Mouse (Mus musculus): ENCODE measurements around the gene Prr5l. TPM values are rescaled to one million over a fixed set of nuclear protein-coding genes. Genes with fewer than 3 reads are reported as not detected.

Prr5l gene
- polyA plus RNA-seq, 1 experiment from 2014 or later: 5.6 TPM

DNA sequence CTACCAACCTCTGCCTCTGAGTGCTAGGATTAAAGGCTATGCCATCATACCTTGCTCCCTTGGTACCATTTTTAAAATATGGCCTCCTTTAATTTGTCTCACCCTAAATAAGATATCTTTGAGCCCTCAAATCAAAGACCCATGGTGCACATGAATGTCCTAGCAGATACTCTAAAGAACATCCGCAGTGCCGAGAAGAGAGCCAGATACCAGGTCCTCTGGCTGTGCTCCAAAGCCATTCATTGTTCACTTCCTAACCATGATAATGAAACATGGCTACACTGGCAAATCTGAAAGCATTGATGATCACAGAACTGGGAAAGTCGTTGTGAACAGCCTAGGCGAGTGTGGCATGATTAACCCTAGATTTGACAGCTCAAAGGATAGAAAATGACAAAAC is 189.8 kb downstream of the Prr5l start:
- ATAC-seq (ENCODE audit: low read depth): no peak
- H3K4me2 ChIP-seq: no peak overlapping the region
- no peaks in the 10 kb centered on the region for H3K4me1 ChIP-seq (replicated peaks)
- no peak overlapping the region for H3K4me3 ChIP-seq
- no peaks in the 10 kb centered on the region for H3K9me3 ChIP-seq
- no peak overlapping the region for H3K9ac ChIP-seq
- H3K36me3 ChIP-seq: peaks cover 71% of the 10 kb centered on the region
- no peak overlapping the region for H3K27ac ChIP-seq (replicated peaks)
- H3K27me3 ChIP-seq: no peaks in the 10 kb centered on the region
- WGBS: 64% methylated on average over 4 of the region's 4 CpGs

DNA sequence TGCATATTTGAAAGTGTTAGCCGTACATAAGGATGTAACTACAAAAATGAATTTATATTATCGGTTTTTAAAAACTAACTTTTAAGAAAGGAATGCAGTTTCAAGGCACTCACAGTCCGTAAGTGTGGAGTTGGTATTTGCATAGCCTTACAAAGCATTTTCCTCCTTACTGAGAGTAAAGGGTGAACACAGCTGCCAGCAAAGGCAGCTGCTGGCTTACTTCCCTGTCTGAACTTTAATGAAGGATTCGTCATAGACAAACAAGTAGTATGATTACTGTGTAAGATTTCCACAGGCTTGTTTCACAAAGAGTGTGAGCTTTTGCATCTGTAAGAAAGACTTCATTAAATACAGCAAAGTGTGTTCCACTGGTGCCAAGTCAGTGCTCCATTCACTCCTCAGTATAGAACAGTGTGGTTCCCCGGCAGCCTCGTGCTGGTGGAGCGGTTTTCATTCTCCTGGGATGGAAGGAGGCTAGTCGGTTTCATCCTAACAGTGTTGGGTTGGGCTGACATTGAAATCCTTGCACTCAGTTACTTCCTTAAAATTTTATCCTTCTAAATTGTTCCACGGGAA is 192.5 kb downstream of the Prr5l start:
- WGBS: 91% methylated on average over 9 of the region's 9 CpGs
- H3K4me3 ChIP-seq: no peak overlapping the region
- H3K4me1 ChIP-seq (replicated peaks): no peaks in the 10 kb centered on the region
- no peaks in the 10 kb centered on the region for H3K27me3 ChIP-seq
- no peak for ATAC-seq (ENCODE audit: low read depth)
- H3K9me3 ChIP-seq: no peaks in the 10 kb centered on the region
- no peak overlapping the region for H3K9ac ChIP-seq
- no peak overlapping the region for H3K4me2 ChIP-seq
- peaks cover 71% of the 10 kb centered on the region for H3K36me3 ChIP-seq
- no peak overlapping the region for H3K27ac ChIP-seq (replicated peaks)

- peaks cover 74% of the 10 kb centered on the region for H3K36me3 ChIP-seq
- 84% methylated on average over 5 of the region's 5 CpGs for WGBS
- H3K4me1 ChIP-seq (replicated peaks): no peaks in the 10 kb centered on the region
Measured at GRCm38 (mm10) chr2:101688011-101688410, 194.8 kb downstream of the Prr5l start.

DNA sequence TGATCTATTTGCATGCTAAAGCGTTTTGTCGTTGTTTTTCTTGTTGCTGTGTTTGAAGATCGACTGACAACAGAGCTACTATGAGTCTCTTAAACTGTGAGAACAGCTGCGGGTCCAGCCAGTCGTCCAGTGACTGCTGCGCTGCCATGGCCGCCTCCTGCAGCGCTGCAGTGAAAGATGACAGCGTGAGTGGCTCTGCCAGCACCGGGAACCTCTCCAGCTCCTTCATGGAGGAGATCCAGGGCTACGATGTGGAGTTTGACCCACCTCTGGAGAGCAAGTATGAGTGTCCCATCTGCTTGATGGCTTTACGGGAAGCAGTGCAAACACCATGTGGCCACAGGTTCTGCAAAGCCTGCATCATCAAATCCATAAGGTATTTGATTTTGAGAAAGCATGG is 198.4 kb downstream of the Prr5l start:
- Histone ChIP-seq H3K4me2 (no peak overlapping the region), H3K27ac (replicated peaks) (no peak overlapping the region), H3K4me1 (replicated peaks) (peaks cover 13% of the 10 kb centered on the region), H3K36me3 (peaks cover 43% of the 10 kb centered on the region), H3K27me3 (no peaks in the 10 kb centered on the region), H3K9ac (no peak overlapping the region), H3K4me3 (no peak overlapping the region), H3K9me3 (no peaks in the 10 kb centered on the region)
- 90% methylated on average over 12 of the region's 12 CpGs for WGBS
- ATAC-seq (ENCODE audit: low read depth): no peak

More at GRCm38 (mm10) chr2:101688011-101688410, 194.8 kb downstream of the Prr5l start:
- no peak overlapping the region for H3K4me3 ChIP-seq
- no peaks in the 10 kb centered on the region for H3K27me3 ChIP-seq
- H3K9me3 ChIP-seq: no peaks in the 10 kb centered on the region
- no peak; the same call in 1 of the 2 replicates for ATAC-seq (ENCODE audit: low read depth)
- no peak overlapping the region for H3K9ac ChIP-seq
- H3K27ac ChIP-seq (replicated peaks): no peak overlapping the region
- no peak overlapping the region for H3K4me2 ChIP-seq

DNA sequence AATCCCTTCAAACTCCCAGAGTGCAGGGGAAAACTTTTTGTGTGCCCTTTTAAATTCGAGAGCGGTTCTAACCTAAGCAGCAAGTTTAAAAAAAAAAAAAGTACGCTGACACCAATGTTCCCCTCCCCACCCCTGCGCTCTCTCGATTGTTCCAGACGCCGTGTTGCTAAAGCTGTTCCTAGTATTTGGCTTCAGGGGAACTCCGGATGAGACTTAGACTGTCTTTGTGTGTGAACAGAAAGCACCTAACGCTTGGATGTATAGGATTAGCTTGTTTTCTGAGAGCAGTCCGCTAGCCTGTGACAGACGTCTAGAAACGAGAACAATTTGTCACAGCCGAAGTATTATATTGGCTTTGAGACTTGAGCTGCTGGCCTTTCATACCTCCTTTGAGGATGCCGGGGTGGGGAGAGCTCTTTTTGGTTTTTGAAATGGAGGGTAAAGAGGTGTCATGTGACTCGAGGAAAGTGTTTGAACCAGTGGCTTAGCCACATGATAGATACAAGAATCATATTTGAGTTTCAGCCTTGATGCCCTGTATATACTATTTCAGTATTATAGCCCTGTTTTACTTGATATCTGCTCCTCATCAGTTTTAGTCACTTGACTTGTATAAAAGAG is 203.6 kb downstream of the Prr5l start:
- H3K27ac ChIP-seq (replicated peaks): no peak overlapping the region
- H3K27me3 ChIP-seq: no peaks in the 10 kb centered on the region
- H3K9ac ChIP-seq: peak overlapping the region; percentile 87
- H3K4me2 ChIP-seq: peak overlapping the region; percentile 64
- H3K36me3 ChIP-seq: 0 out of 2 replicates have a peak, but pooled peaks cover under 1% of the 10 kb centered on the region
- no peaks in the 10 kb centered on the region for H3K9me3 ChIP-seq
- peak overlapping the region; percentile 81 for H3K4me3 ChIP-seq
- ATAC-seq (ENCODE audit: low read depth): no peak
- WGBS: 4% methylated on average over 15 of the region's 15 CpGs
- peaks cover 21% of the 10 kb centered on the region for H3K4me1 ChIP-seq (replicated peaks)

- H3K36me3 ChIP-seq: no peaks in the 10 kb centered on the region
- ATAC-seq (ENCODE audit: low read depth): peak; percentile 89
- H3K4me3 ChIP-seq: peak within 1 kb of the TSS; percentile 81
- peak within 1 kb of the TSS; percentile 59; the same call in 1 of the 2 replicates for H3K27ac ChIP-seq (replicated peaks)
- no peaks in the 10 kb centered on the region for H3K27me3 ChIP-seq
- H3K4me1 ChIP-seq (replicated peaks): peaks cover 21% of the 10 kb centered on the region
- H3K9me3 ChIP-seq: no peaks in the 10 kb centered on the region
- H3K9ac ChIP-seq: peak within 1 kb of the TSS; percentile 87
- peak within 1 kb of the TSS; percentile 64 for H3K4me2 ChIP-seq
- under 1% methylated on average over 68 of the region's 68 CpGs for WGBS
Measured at GRCm38 (mm10) chr2:101678236-101679021, 204.4 kb downstream of the Prr5l start, which contains the start of gene Traf6. Gene Traf6 (plus strand): TSS chr2:101678429.

- H3K4me1 ChIP-seq (replicated peaks): peaks cover 4% of the 10 kb centered on the region; the same call in 1 of the 2 replicates
- H3K27ac ChIP-seq (replicated peaks): no peak overlapping the region
- H3K9ac ChIP-seq: no peak overlapping the region
- H3K4me2 ChIP-seq: no peak overlapping the region
- ATAC-seq (ENCODE audit: low read depth): no peak
- H3K27me3 ChIP-seq: no peaks in the 10 kb centered on the region
- no peak overlapping the region for H3K4me3 ChIP-seq
- no peaks in the 10 kb centered on the region for H3K9me3 ChIP-seq
- H3K36me3 ChIP-seq: no peaks in the 10 kb centered on the region
- WGBS: 76% methylated on average over 3 of the region's 3 CpGs
Measured at GRCm38 (mm10) chr2:101673547-101673946, 209.3 kb downstream of the Prr5l start.

DNA sequence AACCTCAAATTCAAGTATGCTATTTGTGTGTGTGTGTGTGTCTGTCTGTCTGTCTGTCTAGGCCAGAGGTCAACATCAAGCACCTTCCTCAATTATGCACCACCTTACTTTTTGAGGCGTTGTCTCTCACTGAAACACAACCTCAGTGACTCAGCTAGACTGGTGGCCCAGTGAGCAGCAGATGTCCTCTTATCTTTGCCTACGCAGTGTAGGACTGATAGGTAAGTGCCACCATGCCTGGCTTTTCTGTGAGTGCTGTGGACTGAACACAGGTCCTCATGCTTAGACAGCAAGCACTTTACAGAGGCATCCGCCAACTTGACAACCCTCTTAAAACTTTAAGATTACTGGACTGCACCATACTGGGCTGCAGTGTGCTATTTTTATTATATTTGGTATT is 214.1 kb downstream of the Prr5l start:
- H3K9me3 ChIP-seq: no peaks in the 10 kb centered on the region
- no peak overlapping the region for H3K4me2 ChIP-seq
- no peak overlapping the region for H3K27ac ChIP-seq (replicated peaks)
- no peaks in the 10 kb centered on the region for H3K36me3 ChIP-seq
- 93% methylated on average over 3 of the region's 3 CpGs for WGBS
- peaks cover 5% of the 10 kb centered on the region; the same call in 1 of the 2 replicates for H3K4me1 ChIP-seq (replicated peaks)
- no peak overlapping the region for H3K4me3 ChIP-seq
- no peaks in the 10 kb centered on the region for H3K27me3 ChIP-seq
- no peak overlapping the region for H3K9ac ChIP-seq
- no peak for ATAC-seq (ENCODE audit: low read depth)

DNA sequence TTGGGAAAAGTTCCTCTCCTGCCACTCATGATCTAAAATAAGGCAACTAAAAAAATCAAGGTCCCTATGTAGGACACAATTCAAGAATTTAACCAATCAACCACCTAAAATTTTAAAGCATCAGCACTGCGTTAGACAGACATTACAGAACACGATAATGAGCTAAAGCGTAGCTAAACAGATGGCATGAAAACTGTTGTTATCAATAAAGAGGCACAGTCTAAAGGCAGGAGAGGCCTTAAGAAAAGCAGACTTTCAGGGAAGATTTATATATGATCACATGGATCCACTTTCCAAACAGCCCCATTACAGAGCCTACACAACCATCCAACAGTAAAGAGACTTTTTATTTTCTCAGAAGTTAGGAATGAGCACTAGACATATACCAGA is 217.1 kb downstream of the Prr5l start:
- no peak overlapping the region for H3K9ac ChIP-seq
- peak; percentile 54; the same call in 1 of the 2 replicates for ATAC-seq (ENCODE audit: low read depth)
- no peaks in the 10 kb centered on the region for H3K36me3 ChIP-seq
- WGBS: 56% methylated on average over 3 of the region's 3 CpGs
- H3K27me3 ChIP-seq: no peaks in the 10 kb centered on the region
- H3K4me2 ChIP-seq: no peak overlapping the region
- no peaks in the 10 kb centered on the region for H3K9me3 ChIP-seq
- H3K4me1 ChIP-seq (replicated peaks): peaks cover 5% of the 10 kb centered on the region; the same call in 1 of the 2 replicates
- H3K27ac ChIP-seq (replicated peaks): 0 out of 2 replicates have a peak overlapping the region, but pooled peaks have one; percentile 14
- no peak overlapping the region for H3K4me3 ChIP-seq

GRCm38 (mm10) chr2:101665058-101665702 is 217.6 kb downstream of the Prr5l start:
- H3K9me3 ChIP-seq: no peaks in the 10 kb centered on the region
- no peaks in the 10 kb centered on the region for H3K27me3 ChIP-seq
- 20% methylated on average over 9 of the region's 9 CpGs for WGBS
- H3K4me1 ChIP-seq (replicated peaks): peaks cover 5% of the 10 kb centered on the region; the same call in 1 of the 2 replicates
- ATAC-seq (ENCODE audit: low read depth): peak; percentile 89
- no peaks in the 10 kb centered on the region for H3K36me3 ChIP-seq
- H3K27ac ChIP-seq (replicated peaks): 0 out of 2 replicates have a peak overlapping the region, but pooled peaks have one; percentile 14
- H3K4me2 ChIP-seq: no peak overlapping the region
- no peak overlapping the region for H3K4me3 ChIP-seq
- H3K9ac ChIP-seq: no peak overlapping the region
